Mouse (Mus musculus) regulatory T cell (primary cell): Measurements from ENCODE around the gene Smyd2.

Experiments used
- in situ Hi-C: fragments of 300-600 bp; cut with MboI, MseI; formaldehyde crosslinking; loops from one replicate; pipeline ENCODE4 v1.15.1; 2025; ENCODE audit warnings: high pct_unique_total_duplicates

Smyd2 gene

DNA sequence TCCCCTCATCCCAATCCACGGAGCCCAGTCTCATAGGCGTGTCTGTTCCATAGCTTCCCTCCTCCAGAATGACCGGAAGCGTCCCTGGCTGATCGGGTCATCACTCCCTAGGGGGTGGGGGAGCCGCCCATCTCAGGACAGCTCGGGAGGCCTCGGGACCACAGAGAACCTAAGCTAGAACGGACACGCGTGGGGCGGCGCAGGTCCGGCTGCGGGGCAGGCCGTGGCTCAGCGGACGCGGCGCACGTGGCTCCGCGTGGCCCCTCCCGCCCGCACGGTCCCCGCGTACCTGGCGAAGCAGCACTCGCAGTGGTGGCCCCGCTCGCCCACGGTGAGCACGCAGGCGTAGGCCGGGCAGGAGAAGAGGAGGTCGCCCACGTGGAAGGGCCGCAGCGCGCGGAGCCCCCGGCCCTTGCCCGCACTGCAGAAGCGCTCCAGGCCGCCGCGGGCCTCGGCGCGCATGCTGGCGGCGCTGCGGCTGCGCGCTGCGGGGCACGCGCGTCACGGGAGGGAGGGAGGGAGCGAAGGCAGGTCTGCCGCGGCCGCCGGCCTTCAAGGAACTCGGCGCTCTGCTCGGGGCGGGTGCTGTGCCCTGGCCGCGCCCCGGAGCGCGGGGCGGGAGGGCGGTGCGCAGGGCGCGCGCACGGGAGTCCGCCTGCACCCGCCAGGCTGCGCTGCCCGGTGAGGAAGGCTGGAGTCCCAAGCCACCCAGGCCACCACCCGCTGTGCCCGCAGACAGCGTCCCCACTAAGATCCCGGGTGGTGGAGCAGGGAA is at the start of gene Smyd2:
Smyd2 (minus strand) TSS at position 546 of the 775 bp plus-strand sequence.
- in situ Hi-C loops, result loop anchor here (5.0 kb wide), 1 partner anchor 225 kb away; no protein-coding TSS in a partner anchor

GRCm38 (mm10) chr1:189970381-189970780 is 48.2 kb upstream of the Smyd2 start:
- in situ Hi-C loops, result loop anchor here (5.0 kb wide), 3 partner anchors 43 to 268 kb away; no protein-coding TSS in a partner anchor

- in situ Hi-C loops, result no loop called here
These were observed 45.9 kb upstream of the Smyd2 start for GRCm38 (mm10) chr1:189968027-189968426.

DNA sequence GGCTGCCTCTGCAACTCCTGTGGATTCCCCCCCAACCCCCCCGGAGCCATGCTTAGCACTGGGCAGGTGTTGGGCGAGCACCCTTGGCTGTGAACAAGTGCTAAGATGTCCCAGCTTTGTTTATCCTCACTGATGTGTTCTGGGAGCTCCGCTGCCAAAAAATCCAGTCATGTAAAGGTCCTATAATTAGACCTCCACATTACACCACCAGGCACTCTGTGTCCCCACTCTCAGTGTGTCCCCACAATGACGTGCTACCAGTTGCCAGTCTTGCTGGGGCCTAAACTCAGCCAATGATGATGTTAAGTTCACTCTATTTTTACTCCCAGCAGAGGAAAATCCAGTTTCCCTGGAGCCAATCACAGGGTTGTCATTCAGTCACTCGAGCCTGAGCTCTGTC is 38.3 kb upstream of the Smyd2 start:
- in situ Hi-C loops, result no loop called here

GRCm38 (mm10) chr1:189959802-189960201 is 37.6 kb upstream of the Smyd2 start:
- in situ Hi-C loops, result no loop called here

DNA sequence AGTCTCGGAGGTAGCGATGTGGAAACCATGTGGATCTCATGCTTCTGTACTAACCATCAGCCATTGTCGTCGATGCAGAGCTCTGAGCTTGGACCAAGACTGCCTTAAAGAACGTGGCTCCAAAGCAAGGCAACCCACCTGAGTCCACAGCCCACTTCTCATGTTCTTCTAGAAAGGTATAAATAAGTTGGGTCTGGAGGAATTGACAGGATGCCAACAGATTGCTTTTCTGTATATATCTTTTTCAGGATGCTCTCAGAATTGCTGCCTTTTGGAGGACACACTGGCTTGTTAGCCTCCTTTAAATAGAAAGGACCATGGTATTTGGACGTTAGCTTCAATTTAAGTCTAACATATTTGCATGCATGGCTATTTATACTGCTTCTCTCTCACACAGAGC is 29.7 kb upstream of the Smyd2 start:
- in situ Hi-C loops, result no loop called here

DNA sequence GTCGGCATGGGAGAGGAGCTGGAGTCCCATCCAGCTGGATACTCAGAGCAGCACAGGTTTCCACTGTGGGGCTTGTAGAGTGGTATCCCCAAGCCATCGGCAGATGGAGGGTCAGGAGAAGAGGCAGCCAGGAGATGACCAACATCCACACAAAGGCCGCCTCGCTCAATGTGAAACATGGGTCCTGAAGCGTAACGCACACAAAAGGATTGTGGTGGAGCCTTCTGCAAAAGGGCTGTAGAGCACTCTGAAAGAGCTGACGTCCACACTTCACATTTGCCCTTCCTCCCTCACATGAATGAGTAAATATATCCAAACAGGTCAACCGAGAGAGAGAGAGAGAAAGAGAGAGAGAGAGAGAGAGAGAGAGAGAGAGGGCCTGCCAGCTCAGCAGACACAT is 25.2 kb upstream of the Smyd2 start:
- in situ Hi-C loops, result no loop called here

DNA sequence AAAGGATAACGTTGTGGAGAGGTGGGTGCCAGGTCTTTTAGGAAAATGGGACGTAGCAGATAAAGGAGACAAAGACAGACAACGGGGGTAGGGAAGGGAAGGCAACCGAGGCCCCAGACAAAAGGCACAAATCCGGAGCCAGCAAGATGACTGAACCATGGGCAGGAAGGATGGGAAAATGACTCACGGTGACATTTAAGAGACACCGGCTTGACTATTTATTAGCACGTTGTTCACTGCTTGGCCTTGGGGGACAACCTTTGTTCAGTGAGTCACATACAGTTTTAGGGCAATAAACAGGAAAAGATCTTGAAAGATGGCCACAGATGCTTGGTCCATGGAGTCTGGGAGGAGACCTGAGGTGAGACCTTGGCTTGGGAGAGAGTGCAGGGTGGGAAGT is 24.0 kb upstream of the Smyd2 start:
- in situ Hi-C loops, result no loop called here

GRCm38 (mm10) chr1:189941786-189942185 is 19.6 kb upstream of the Smyd2 start:
- in situ Hi-C loops, result no loop called here

DNA sequence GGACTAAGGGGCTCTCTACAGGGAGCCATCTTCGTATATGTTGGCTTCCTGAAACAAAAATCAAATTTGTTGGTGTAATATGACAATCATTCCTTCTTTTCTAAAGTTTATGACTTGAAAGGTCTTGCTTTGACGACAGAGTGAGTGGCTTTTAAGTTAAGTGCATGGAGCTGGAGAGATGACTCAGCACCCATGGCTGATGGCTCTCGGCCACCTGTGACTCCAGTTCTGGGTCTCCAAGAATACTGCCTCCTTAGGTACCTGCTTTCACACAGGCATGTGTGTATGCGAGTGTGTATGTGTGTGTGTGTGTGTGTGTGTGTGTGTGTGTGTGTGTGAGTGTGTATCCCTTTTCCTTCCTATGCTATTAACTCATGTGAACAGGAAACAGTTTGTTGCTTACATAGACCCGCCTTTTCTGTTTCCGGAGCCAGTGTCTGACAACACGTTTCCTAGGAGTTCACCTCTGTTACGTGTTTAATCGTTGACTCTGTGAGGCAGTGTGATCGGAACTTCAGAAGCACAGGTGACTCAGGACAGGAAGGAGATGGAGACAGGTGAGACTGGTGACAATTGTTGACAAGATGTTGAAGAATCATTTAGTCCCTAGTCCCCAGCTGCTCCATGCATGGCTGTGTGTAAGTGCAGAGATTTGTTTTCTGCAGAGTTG is 14.4 kb upstream of the Smyd2 start:
- in situ Hi-C loops, result loop anchor here (10.0 kb wide), 1 partner anchor 912 kb away; no protein-coding TSS in a partner anchor

- in situ Hi-C loops, result loop anchor here (10.0 kb wide), 1 partner anchor 909 kb away; no protein-coding TSS in a partner anchor
These were observed 11.5 kb upstream of the Smyd2 start for GRCm38 (mm10) chr1:189933480-189934202.

- in situ Hi-C loops, result loop anchor here (10.0 kb wide), 1 partner anchor 908 kb away; no protein-coding TSS in a partner anchor
These were observed 10.8 kb upstream of the Smyd2 start for GRCm38 (mm10) chr1:189932976-189933375.

GRCm38 (mm10) chr1:189932190-189932589 is 10.0 kb upstream of the Smyd2 start:
- in situ Hi-C loops, result loop anchor here (10.0 kb wide), 1 partner anchor 907 kb away; no protein-coding TSS in a partner anchor

DNA sequence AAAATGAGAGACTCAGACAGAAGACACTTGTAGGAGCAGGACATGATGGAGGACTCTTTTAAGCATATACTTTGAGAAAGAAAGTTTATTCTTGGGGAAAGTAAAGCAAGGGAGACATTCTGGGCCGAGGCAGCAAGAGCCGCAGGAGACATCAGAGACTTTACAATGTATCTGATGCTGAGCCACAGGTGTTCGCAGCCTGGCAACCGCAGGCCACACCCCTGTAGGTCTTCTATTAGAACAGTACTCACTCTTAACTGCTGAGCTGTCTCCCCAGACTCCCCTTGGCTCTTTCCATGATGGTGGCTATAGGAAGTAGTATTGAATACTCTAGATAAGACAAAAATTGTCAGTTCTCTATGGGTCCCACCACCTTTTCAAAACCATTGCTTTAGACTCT is 7.7 kb upstream of the Smyd2 start:
- in situ Hi-C loops, result loop anchor here (5.0 to 10.0 kb wide), 2 partner anchors 42 to 905 kb away; no protein-coding TSS in a partner anchor

GRCm38 (mm10) chr1:189927644-189928043 is 5.5 kb upstream of the Smyd2 start:
- in situ Hi-C loops, result loop anchor here (5.0 kb wide), 1 partner anchor 45 kb away; no protein-coding TSS in a partner anchor

DNA sequence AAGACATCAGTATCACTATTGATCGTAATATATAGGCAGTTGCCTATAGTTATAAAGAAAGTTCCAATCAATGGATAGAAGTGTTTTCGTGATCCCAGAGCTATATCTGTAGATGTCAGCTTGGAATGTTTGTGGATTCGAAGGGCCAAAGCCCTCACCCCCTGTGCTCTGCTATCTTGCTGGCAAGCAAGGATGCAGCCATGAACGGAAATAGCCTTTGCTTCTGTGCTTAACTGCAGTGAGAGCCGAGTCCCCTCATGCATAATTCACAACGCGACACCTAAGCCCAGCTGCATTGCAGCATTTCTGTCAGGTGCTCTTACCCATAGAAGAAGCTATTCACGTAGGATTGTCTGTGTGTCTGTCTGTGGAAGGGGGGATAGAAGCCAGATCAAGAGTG is 4.1 kb upstream of the Smyd2 start:
- in situ Hi-C loops, result loop anchor here (5.0 kb wide), 1 partner anchor 46 kb away; no protein-coding TSS in a partner anchor

DNA sequence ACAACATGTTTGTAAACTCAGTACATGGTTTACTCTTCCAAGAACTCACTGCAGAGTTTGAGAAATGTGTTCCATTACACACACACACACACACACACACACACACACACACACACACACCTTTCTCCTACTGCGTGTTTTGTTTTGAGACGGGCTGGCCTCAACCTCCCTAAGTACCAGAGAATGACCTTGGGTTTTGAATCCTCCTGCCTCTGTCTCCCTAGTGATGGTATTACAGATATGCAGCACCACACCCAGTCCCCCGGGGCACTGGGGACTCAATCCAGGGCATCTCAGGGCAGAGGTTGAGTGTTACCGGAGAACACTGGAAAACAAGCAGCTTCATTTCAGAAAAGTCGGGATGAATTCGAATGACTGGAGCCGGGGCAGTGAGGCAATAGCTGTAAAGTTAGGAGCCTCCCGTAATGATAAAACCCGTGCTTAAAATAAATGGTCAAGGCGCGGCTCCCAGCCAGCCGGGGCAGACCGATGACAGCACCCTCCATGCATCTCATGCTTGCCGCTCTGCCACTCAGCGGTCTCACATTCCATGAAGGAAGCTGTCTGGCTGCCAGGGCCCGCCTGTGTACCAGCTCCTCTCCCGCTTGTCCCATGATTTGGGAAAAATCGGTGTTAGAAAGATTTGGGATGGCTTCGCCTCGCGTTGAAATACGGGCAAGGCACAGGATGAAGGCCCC is 1.9 kb upstream of the Smyd2 start:
- in situ Hi-C loops, result loop anchor here (5.0 kb wide), 1 partner anchor 227 kb away; no protein-coding TSS in a partner anchor

DNA sequence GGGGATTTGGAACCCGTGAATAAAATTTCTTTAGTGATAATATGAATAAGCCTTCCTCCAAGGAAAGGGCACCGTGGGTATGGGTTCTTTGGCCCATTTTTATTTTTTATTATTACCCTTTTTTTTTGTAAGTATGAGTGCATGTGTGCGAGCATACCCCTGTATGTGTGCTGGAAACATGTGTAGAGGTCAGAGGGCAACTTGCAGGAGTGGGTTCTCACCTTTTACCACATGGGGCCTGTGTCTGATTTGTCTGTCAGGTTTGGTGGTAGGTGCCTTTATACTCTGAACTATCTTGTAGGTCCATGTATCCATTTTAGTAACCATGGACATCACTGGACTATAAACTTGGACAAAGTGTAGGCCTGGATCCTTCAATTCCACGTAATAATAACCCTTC is 994 bp upstream of the Smyd2 start:
- in situ Hi-C loops, result loop anchor here (5.0 kb wide), 1 partner anchor 226 kb away; no protein-coding TSS in a partner anchor

- in situ Hi-C loops, result loop anchor here (5.0 kb wide), 1 partner anchor 225 kb away; no protein-coding TSS in a partner anchor
These were observed 558 bp upstream of the Smyd2 start for GRCm38 (mm10) chr1:189922721-189923120.

DNA sequence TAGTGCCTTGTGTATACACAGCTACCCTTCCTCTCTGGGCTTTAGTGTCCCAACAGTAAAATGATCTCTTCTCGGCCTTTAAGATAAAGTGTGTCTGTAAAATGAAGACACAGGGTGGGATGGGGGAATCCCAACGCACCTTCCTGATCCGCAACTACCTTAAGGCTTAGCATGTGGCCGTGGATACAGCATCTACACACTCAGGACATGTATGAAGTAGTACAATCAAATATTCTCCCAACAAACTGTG is 670 bp downstream of the Smyd2 start:
- in situ Hi-C loops, result loop anchor here (5.0 kb wide), 1 partner anchor 224 kb away; no protein-coding TSS in a partner anchor
